In genomic region chr10:102712263-102712662, GRCm38 (mm10) we compare ENCODE assay signal across 14 mouse cellular contexts.
DNase-seq lines count a peak whose midpoint lies in the region; ATAC-seq lines count a peak whose summit lies in the region.
"Had no signal": no experiment of that assay in that cellular context is flagged by ENCODE, and none has a peak within 500 bp of the region (broad histone marks: within the 10 kb centered on the region; RNA-seq: fewer than 3 reads in every experiment).

No protein-coding gene starts in this region.

- ATAC-seq in lung, embryonic 16.5 days (ENCODE audit: low read depth) = peak; percentile 64
- ATAC-seq: inflammation-experienced regulatory T-cells, adult 6 months had no signal

- 44% methylated on average over 2 of the region's 2 CpGs for WGBS in lung, embryonic 16.5 days

- H3K9me3 ChIP-seq in lung, embryonic 16.5 days (ENCODE audit: control insufficient read depth, low read length) = no peaks in the 10 kb centered on the region
- H3K9me3 ChIP-seq: heart, embryonic 15.5 days; limb, embryonic 12.5 days; midbrain, embryonic 12.5 days; neural tube, embryonic 12.5 days had no signal

- DNase-seq in heart, adult 9 months (ENCODE audit: low spot score in 2 of 2) = peak; percentile 44 to 76
- no peak for DNase-seq in heart, postnatal 4 days
- DNase-seq in 416B (ENCODE audit: low read depth) = peak; percentile 11
- peak; percentile 8 for DNase-seq in c-Kit-positive CD71-negative TER-119-negative erythroid progenitor cells, embryonic 14.5 days (ENCODE audit: low read depth)
- DNase-seq in thymus, postnatal 10 days (ENCODE audit: low spot score in 2 of 2) = no peak
- no peak for DNase-seq in right cerebral cortex, postnatal 4 days
- DNase-seq: adrenal gland, postnatal 25 days had no signal

- no peaks in the 10 kb centered on the region for H3K4me1 ChIP-seq in lung, embryonic 16.5 days (replicated peaks; ENCODE audit: control insufficient read depth, insufficient read depth, low read length)
- H3K4me1 ChIP-seq: heart, embryonic 15.5 days; limb, embryonic 12.5 days; midbrain, embryonic 12.5 days; neural tube, embryonic 12.5 days had no signal

- H3K36me3 ChIP-seq in lung, embryonic 16.5 days (ENCODE audit: control insufficient read depth, insufficient read depth, low read length) = no peaks in the 10 kb centered on the region
- H3K36me3 ChIP-seq: heart, embryonic 15.5 days; limb, embryonic 12.5 days; midbrain, embryonic 12.5 days; neural tube, embryonic 12.5 days had no signal

- H3K4me2 ChIP-seq in lung, embryonic 16.5 days (ENCODE audit: low read depth, low read length) = no peak overlapping the region
- H3K4me2 ChIP-seq: heart, embryonic 15.5 days; limb, embryonic 12.5 days; midbrain, embryonic 12.5 days; neural tube, embryonic 12.5 days had no signal

- no peak overlapping the region for H3K9ac ChIP-seq in lung, embryonic 16.5 days (ENCODE audit: low read length)
- H3K9ac ChIP-seq: heart, embryonic 15.5 days; limb, embryonic 12.5 days; midbrain, embryonic 12.5 days; neural tube, embryonic 12.5 days had no signal

- H3K27ac ChIP-seq in lung, embryonic 16.5 days (ENCODE audit: low read length) = no peak overlapping the region
- H3K27ac ChIP-seq: heart, embryonic 15.5 days; limb, embryonic 12.5 days; midbrain, embryonic 12.5 days; neural tube, embryonic 12.5 days; stomach, postnatal 0 days had no signal

- H3K4me3 ChIP-seq in lung, embryonic 16.5 days (ENCODE audit: low read length) = no peak overlapping the region
- H3K4me3 ChIP-seq: heart, embryonic 15.5 days; limb, embryonic 12.5 days; midbrain, embryonic 12.5 days; neural tube, embryonic 12.5 days had no signal

- no peaks in the 10 kb centered on the region for H3K27me3 ChIP-seq in lung, embryonic 16.5 days (ENCODE audit: control insufficient read depth, insufficient read depth, low read depth, low read length)
- H3K27me3 ChIP-seq: heart, embryonic 15.5 days; limb, embryonic 12.5 days; midbrain, embryonic 12.5 days; neural tube, embryonic 12.5 days had no signal

Comparison
In these comparisons a context has a peak if more than half of its experiments do, and no peak if none do; other contexts are left out.
1. DNase-seq: peak in heart, adult 9 months (2 of 2), 416B (single experiment) and c-Kit-positive CD71-negative TER-119-negative erythroid progenitor cells, embryonic 14.5 days (single experiment); none in heart, postnatal 4 days (single experiment), thymus, postnatal 10 days (0 of 2) and right cerebral cortex, postnatal 4 days (single experiment).